Mouse (Mus musculus): ENCODE data around the gene 1110002E22Rik. TPM values are rescaled to one million over a fixed set of nuclear protein-coding genes. Genes with fewer than 3 reads are reported as not detected.

Gene 1110002E22Rik
- total and polyA plus RNA-seq, 3 experiments, result under 0.01 to 0.03 TPM; not detected in 1

- Histone ChIP-seq H3K4me3 (ENCODE audit: control insufficient read depth in 1 of 2, insufficient read depth in 1 of 2, low read depth in 2 of 2, low read length in 2 of 2) (no peak overlapping the region), H3K27ac (ENCODE audit: control insufficient read depth, low read depth, low read length) (no peak overlapping the region), H3K27me3 (ENCODE audit: control insufficient read depth in 1 of 2, insufficient read depth in 2 of 2, low read length in 2 of 2) (no peaks in the 10 kb centered on the region), H3K79me2 (ENCODE audit: control insufficient read depth, insufficient read depth, low read length, poor library complexity) (no peaks in the 10 kb centered on the region), H3K9ac (ENCODE audit: control insufficient read depth, low read depth, low read length, poor library complexity, severe bottlenecking) (no peak overlapping the region), H3K4me1 (ENCODE audit: control insufficient read depth in 1 of 2, insufficient read depth in 2 of 2, low read length in 2 of 2) (no peaks in the 10 kb centered on the region), H3K36me3 (ENCODE audit: control insufficient read depth in 1 of 2, insufficient read depth in 2 of 2, low read length in 2 of 2) (no peaks in the 10 kb centered on the region), H3K9me3 (replicated peaks; ENCODE audit: insufficient read depth, low read length) (no peaks in the 10 kb centered on the region)
- DNase-seq (ENCODE audit: low read depth, low spot score), result no peak
- no peak for TF ChIP-seq CHD1 (IDR thresholded peaks at IDR 0.05; ENCODE audit: low read depth, low read length)
- TF ChIP-seq USF2 (IDR thresholded peaks at IDR 0.05; ENCODE audit: borderline replicate concordance in 1 of 2, insufficient read depth in 1 of 2, low read depth in 1 of 2, low read length in 2 of 2), result no peak
- TF ChIP-seq NRF1 (IDR thresholded peaks at IDR 0.05; ENCODE audit: insufficient read depth, low read depth, low read length, poor library complexity, severe bottlenecking), result no peak
- no peak for TF ChIP-seq UBTF (IDR thresholded peaks at IDR 0.05; ENCODE audit: borderline replicate concordance, insufficient read depth, low read depth, low read length)
- TF ChIP-seq MAZ (IDR thresholded peaks at IDR 0.05; ENCODE audit: low read depth, low read length), result no peak
- no peak for TF ChIP-seq MXI1 (IDR thresholded peaks at IDR 0.05; ENCODE audit: low read depth, low read length)
- no peak for TF ChIP-seq JUND (IDR thresholded peaks at IDR 0.05; ENCODE audit: low read depth, low read length)
- no peak for TF ChIP-seq ZC3H11A (IDR thresholded peaks at IDR 0.05; ENCODE audit: low read depth, low read length)
- TF ChIP-seq CHD2 (IDR thresholded peaks at IDR 0.05; ENCODE audit: low read length), result no peak
- no peak for TF ChIP-seq POLR2AphosphoS2 (IDR thresholded peaks at IDR 0.05; ENCODE audit: low read length)
- no peak for TF ChIP-seq MAFK (IDR thresholded peaks at IDR 0.05; ENCODE audit: borderline replicate concordance, low read depth, low read length)
- TF ChIP-seq RAD21 (IDR thresholded peaks at IDR 0.05; ENCODE audit: low read depth, low read length), result no peak
Observed at GRCm38 (mm10) chr3:138101936-138102335, 37.1 kb downstream of the 1110002E22Rik start.

- no peaks in the 10 kb centered on the region for H3K27me3 ChIP-seq (ENCODE audit: control insufficient read depth in 1 of 2, insufficient read depth in 2 of 2, low read length in 2 of 2)
- no peak overlapping the region for H3K27ac ChIP-seq (ENCODE audit: control insufficient read depth, low read depth, low read length)
- H3K4me1 ChIP-seq (ENCODE audit: control insufficient read depth in 1 of 2, insufficient read depth in 2 of 2, low read length in 2 of 2), result no peaks in the 10 kb centered on the region
- TF ChIP-seq MAX (IDR thresholded peaks at IDR 0.05; ENCODE audit: low read length), result no peak
- no peak for TF ChIP-seq USF2 (IDR thresholded peaks at IDR 0.05; ENCODE audit: borderline replicate concordance in 1 of 2, insufficient read depth in 1 of 2, low read depth in 1 of 2, low read length in 2 of 2)
- TF ChIP-seq CTCF (IDR thresholded peaks at IDR 0.05 in 2 of 3, conservative IDR thresholded peaks at IDR 0.05 in 1 of 3; ENCODE audit: control insufficient read depth in 1 of 3, insufficient read depth in 1 of 3, low read depth in 2 of 3, low read length in 3 of 3, poor library complexity in 1 of 3, severe bottlenecking in 1 of 3), result no peak
- TF ChIP-seq MYC (IDR thresholded peaks at IDR 0.05; ENCODE audit: low read depth, low read length), result no peak
- TF ChIP-seq KAT2A (conservative IDR thresholded peaks at IDR 0.05; ENCODE audit: low read depth, low read length), result no peak
- TF ChIP-seq MAZ (IDR thresholded peaks at IDR 0.05; ENCODE audit: low read depth, low read length), result no peak
- no peak for TF ChIP-seq NELFE (IDR thresholded peaks at IDR 0.05; ENCODE audit: low read depth, low read length)
- no peak for TF ChIP-seq POLR2A (IDR thresholded peaks at IDR 0.05; ENCODE audit: control insufficient read depth in 1 of 2, insufficient read depth in 1 of 2, low read depth in 1 of 2, low read length in 2 of 2, poor library complexity in 1 of 2)
- TF ChIP-seq MAFK (IDR thresholded peaks at IDR 0.05; ENCODE audit: borderline replicate concordance, low read depth, low read length), result no peak
- TF ChIP-seq GATA1 (IDR thresholded peaks at IDR 0.05; ENCODE audit: low read depth, low read length), result no peak
- no peak for TF ChIP-seq NRF1 (IDR thresholded peaks at IDR 0.05; ENCODE audit: insufficient read depth, low read depth, low read length, poor library complexity, severe bottlenecking)
- no peak for TF ChIP-seq GABPA (IDR thresholded peaks at IDR 0.05; ENCODE audit: low read depth, low read length)
- no peak for TF ChIP-seq MXI1 (IDR thresholded peaks at IDR 0.05; ENCODE audit: low read depth, low read length)
- no peak for TF ChIP-seq TAL1 (IDR thresholded peaks at IDR 0.05; ENCODE audit: low read length)
- TF ChIP-seq SMC3 (IDR thresholded peaks at IDR 0.05; ENCODE audit: low read depth, low read length), result no peak
- H3K9me3 ChIP-seq (replicated peaks; ENCODE audit: insufficient read depth, low read length), result no peaks in the 10 kb centered on the region
- H3K36me3 ChIP-seq (ENCODE audit: control insufficient read depth in 1 of 2, insufficient read depth in 2 of 2, low read length in 2 of 2), result no peaks in the 10 kb centered on the region
- H3K79me2 ChIP-seq (ENCODE audit: control insufficient read depth, insufficient read depth, low read length, poor library complexity), result no peaks in the 10 kb centered on the region
- DNase-seq (ENCODE audit: low read depth, low spot score), result no peak
- no peak overlapping the region for H3K4me3 ChIP-seq (ENCODE audit: control insufficient read depth in 1 of 2, insufficient read depth in 1 of 2, low read depth in 2 of 2, low read length in 2 of 2)
- no peak overlapping the region for H3K9ac ChIP-seq (ENCODE audit: control insufficient read depth, low read depth, low read length, poor library complexity, severe bottlenecking)
Observed at GRCm38 (mm10) chr3:138103690-138104089, 38.8 kb downstream of the 1110002E22Rik start.

Data from MEL (cell line).